Mouse (Mus musculus) G1E-ER4 (cell line): ENCODE data around the gene Slc22a17. TPM values are rescaled to one million over a fixed set of nuclear protein-coding genes. Genes with fewer than 3 reads are reported as not detected.

ENCODE experiments used
- GATA1 ChIP-seq: IDR thresholded peaks from one replicate; pipeline ENCODE4 v1.8.0; 2012; ENCODE audit warnings: low read length, inconsistent platforms
- polyA plus RNA-seq: library from polyadenylated mRNA; stranded (reverse); fragments of >175 nt; gene quantifications from 2 replicates; pipeline ENCODE4 v1.2.3, GENCODE M21; 2012

Slc22a17 gene
- polyA plus RNA-seq, 1 experiment, result not detected

DNA sequence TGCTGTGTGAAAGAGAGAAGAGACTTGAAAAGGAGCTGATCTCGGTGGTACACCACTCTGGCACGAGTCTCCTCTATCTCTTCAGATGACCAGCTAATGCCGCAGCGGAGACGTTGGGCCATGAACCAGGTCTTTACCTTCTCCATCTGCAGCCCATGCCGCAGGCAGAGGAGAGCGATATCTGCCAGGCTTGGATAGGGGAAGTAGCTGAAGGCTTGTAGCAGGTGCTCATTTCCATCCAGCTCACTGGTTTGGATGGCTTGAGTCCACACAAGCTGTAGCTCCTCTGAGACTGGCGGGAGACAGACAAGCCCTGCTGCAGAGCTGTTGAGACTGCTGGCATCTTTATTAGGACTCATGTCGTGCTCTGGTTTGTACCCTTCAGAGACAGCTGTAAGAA is 55.0 kb downstream of the Slc22a17 start:
- TF ChIP-seq GATA1, result no peak

DNA sequence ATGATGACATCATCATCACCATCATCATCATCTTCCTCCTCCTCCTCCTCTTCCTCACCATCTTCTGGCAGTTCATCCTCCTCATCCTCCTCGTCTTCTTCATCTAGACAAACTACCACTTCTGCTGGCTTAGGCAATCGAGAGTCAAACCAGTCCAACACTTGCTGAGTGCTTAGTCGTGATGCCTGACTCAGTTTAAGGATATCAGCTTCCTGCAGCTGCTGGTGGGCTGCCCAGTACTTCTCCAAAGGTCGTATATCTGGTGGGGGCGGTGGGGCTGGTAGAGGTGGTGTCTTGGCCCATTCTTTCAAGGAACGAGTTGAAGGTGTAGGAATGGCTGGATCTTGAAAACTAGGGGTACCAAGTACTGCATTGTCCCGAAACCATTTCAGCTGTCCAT is 56.2 kb downstream of the Slc22a17 start:
- TF ChIP-seq GATA1, result no peak

Other genes starting within 250 kb of the Slc22a17 start
- 6.6 and 9.8 TPM in 2 replicates for gene 1700123O20Rik, start 226.9 kb downstream of the Slc22a17 start, polyA plus RNA-seq
- gene Acin1, start 226.2 kb downstream of the Slc22a17 start, polyA plus RNA-seq, result 516 and 685 TPM in 2 replicates
- gene Gm29776, start 214.3 kb downstream of the Slc22a17 start, polyA plus RNA-seq, result not detected in 2 replicates
- not detected in 2 replicates for gene Cebpe, start 201.0 kb downstream of the Slc22a17 start, polyA plus RNA-seq
- gene Slc7a8, start 131.2 kb downstream of the Slc22a17 start, polyA plus RNA-seq, result 79.2 and 81.1 TPM in 2 replicates
- gene Rnf212b, start 99.0 kb downstream of the Slc22a17 start, polyA plus RNA-seq, result not detected in 2 replicates
- 1.5 and 1.6 TPM in 2 replicates for gene Homez, start 42.2 kb downstream of the Slc22a17 start, polyA plus RNA-seq
- gene Ppp1r3e, start 35.6 kb downstream of the Slc22a17 start, polyA plus RNA-seq, result 1.3 and 2.3 TPM in 2 replicates
- gene Bcl2l2, start 29.8 kb downstream of the Slc22a17 start, polyA plus RNA-seq, result 41.2 and 42.5 TPM in 2 replicates
- 5.5 and 10.3 TPM in 2 replicates for gene Gm20521, start 29.7 kb downstream of the Slc22a17 start, polyA plus RNA-seq
- gene Pabpn1, start 20.6 kb downstream of the Slc22a17 start, polyA plus RNA-seq, result 412 and 528 TPM in 2 replicates
- 0.04 TPM in 1 of 2 replicates, not detected in the other for gene Efs, start 13.0 kb upstream of the Slc22a17 start, polyA plus RNA-seq
- gene Il25, start 19.6 kb upstream of the Slc22a17 start, polyA plus RNA-seq, result not detected in 2 replicates
- not detected in 2 replicates for gene Cmtm5, start 23.1 kb upstream of the Slc22a17 start, polyA plus RNA-seq
- gene Myh6, start 53.8 kb upstream of the Slc22a17 start, polyA plus RNA-seq, result 0.01 TPM in 1 of 2 replicates, not detected in the other
- gene Gm17428, start 63.8 kb upstream of the Slc22a17 start, polyA plus RNA-seq, result not detected in 2 replicates
- gene Myh7, start 81.5 kb upstream of the Slc22a17 start, polyA plus RNA-seq, result 0.04 and 0.05 TPM in 2 replicates
- gene Ngdn, start 102.3 kb upstream of the Slc22a17 start, polyA plus RNA-seq, result 39.2 and 43.5 TPM in 2 replicates
- 1.9 and 2.3 TPM in 2 replicates for gene Zfhx2, start 179.2 kb upstream of the Slc22a17 start, polyA plus RNA-seq
- 4.0 and 4.4 TPM in 2 replicates for gene Thtpa, start 181.7 kb upstream of the Slc22a17 start, polyA plus RNA-seq
- 16.8 and 21.9 TPM in 2 replicates for gene Ap1g2, start 193.5 kb upstream of the Slc22a17 start, polyA plus RNA-seq
- 0.02 TPM in 1 of 2 replicates, not detected in the other for gene Jph4, start 203.8 kb upstream of the Slc22a17 start, polyA plus RNA-seq